Mouse (Mus musculus) liver, embryonic 14.5 days (tissue): Measurements from ENCODE around the gene Ppp1ca.

Experiments
- CTCF ChIP-seq: IDR thresholded peaks from 2 replicates; pipeline ENCODE4 v1.5.1; 2016; ENCODE audit warnings: antibody characterized with exemption, low read depth, control low read depth
- EP300 ChIP-seq: IDR thresholded peaks from 2 replicates; pipeline ENCODE4 v1.6.1; 2016; ENCODE audit warnings: antibody characterized with exemption, low read depth

- TF ChIP-seq CTCF (no peak), EP300 (no peak)
Measured at GRCm38 (mm10) chr19:4180411-4180810, 11.5 kb upstream of the Ppp1ca start.
